Mouse (Mus musculus) G1E (cell line): ENCODE data around the gene Pam. TPM values are rescaled to one million over a fixed set of nuclear protein-coding genes. Genes with fewer than 3 reads are reported as not detected.

ENCODE experiments used
- ATAC-seq: 2 replicates; pipeline ENCODE4 v1.8.0; 2016; ENCODE audit warnings: mild to moderate bottlenecking; ENCODE audit not compliant: insufficient number of reproducible peaks, poor library complexity, low FRiP score, severe bottlenecking; ENCODE audit errors: extremely low read depth
- DNase-seq: peaks from one replicate; pipeline ENCODE4 v3.0.0; 2012; ENCODE audit warnings: low spot score
- H3K27me3 ChIP-seq: 2 replicates; pipeline ENCODE4 v1.6.1; 2012; ENCODE audit warnings: mild to moderate bottlenecking, low read length, inconsistent platforms; ENCODE audit not compliant: insufficient read depth
- H3K36me3 ChIP-seq: replicated peaks from 2 replicates; pipeline ENCODE3; 2012; ENCODE audit warnings: mild to moderate bottlenecking, inconsistent platforms
- H3K4me1 ChIP-seq: 2 replicates; pipeline ENCODE4 v1.6.1; 2012; ENCODE audit warnings: low read depth, low read length, inconsistent platforms, mixed read lengths; ENCODE audit not compliant: insufficient read depth
- H3K4me3 ChIP-seq: 2 replicates; pipeline ENCODE4 v1.5.1; 2012; ENCODE audit warnings: low read depth, mild to moderate bottlenecking, inconsistent platforms, low read length, moderate library complexity, mixed read lengths
- H3K9me3 ChIP-seq: replicated peaks from 2 replicates; pipeline ENCODE4 v1.6.1; 2012; ENCODE audit warnings: inconsistent platforms
- CTCF ChIP-seq: IDR thresholded peaks from 2 replicates; pipeline ENCODE4 v1.5.1; 2012; ENCODE audit warnings: low read depth, low read length, inconsistent platforms, mixed read lengths
- GATA1 ChIP-seq: IDR thresholded peaks from 2 replicates; pipeline ENCODE4 v1.6.1; 2012; ENCODE audit warnings: borderline replicate concordance, low read length, inconsistent platforms, mixed read lengths
- GATA2 ChIP-seq: IDR thresholded peaks from 2 replicates; pipeline ENCODE4 v1.6.1; 2012; ENCODE audit warnings: low read depth, low read length, inconsistent platforms, borderline replicate concordance
- POLR2AphosphoS5 ChIP-seq: IDR thresholded peaks from 2 replicates; pipeline ENCODE4 v1.6.1; 2012; ENCODE audit warnings: low read depth, low read length, inconsistent platforms; ENCODE audit not compliant: insufficient replicate concordance
- TAL1 ChIP-seq: conservative IDR thresholded peaks from 2 replicates; pipeline ENCODE4 v1.6.1; 2012; ENCODE audit warnings: low read depth, low read length, inconsistent platforms, mixed read lengths
- polyA plus RNA-seq: library from polyadenylated mRNA; stranded (reverse); fragments of >175 nt; gene quantifications from 2 replicates; pipeline ENCODE4 v1.2.3, GENCODE M21; 2012
- total RNA-seq, 2 experiments: library from RNA; stranded (forward) in 1 of 2; stranded (reverse) in 1 of 2; fragments of 200-1000 nt in 1 of 2; fragments of >200 nt in 1 of 2; fragmentation: Nextera tagmentation in 1 of 2; gene quantifications; 2 replicates each; pipeline ENCODE4 v1.2.3; 2014 to 2017

The Pam gene
- total and polyA plus RNA-seq, 3 experiments = 0.60 TPM; not detected in 2

DNA sequence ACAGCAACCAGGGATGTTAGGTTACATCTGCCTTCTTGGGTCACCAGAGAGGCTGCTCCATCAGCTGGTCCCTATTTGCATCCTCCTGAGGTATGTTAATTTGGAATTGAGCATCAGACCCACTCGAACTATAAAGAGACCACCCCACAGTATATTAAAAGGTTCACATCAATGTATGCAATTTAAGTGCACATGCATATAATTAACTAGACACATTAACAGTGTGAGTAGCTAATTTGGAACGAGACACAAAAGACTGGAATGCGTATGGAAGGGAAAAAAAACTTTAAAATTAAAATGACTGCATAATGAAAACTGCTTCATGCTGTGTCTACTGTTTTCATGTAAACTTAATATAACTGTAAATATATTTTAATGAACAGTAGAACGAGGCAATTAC is 164.2 kb downstream of the Pam start:
- ATAC-seq (no peak), DNase-seq (no peak)
- TF ChIP-seq CTCF = no peak
- TF ChIP-seq TAL1 = no peak
- TF ChIP-seq GATA2 = no peak
- no peak for TF ChIP-seq POLR2AphosphoS5
- no peak for TF ChIP-seq GATA1
- no peaks in the 10 kb centered on the region for H3K27me3 ChIP-seq
- peaks cover 27% of the 10 kb centered on the region for H3K9me3 ChIP-seq
- no peaks in the 10 kb centered on the region for H3K36me3 ChIP-seq
- no peaks in the 10 kb centered on the region for H3K4me1 ChIP-seq
- H3K4me3 ChIP-seq = no peak overlapping the region

DNA sequence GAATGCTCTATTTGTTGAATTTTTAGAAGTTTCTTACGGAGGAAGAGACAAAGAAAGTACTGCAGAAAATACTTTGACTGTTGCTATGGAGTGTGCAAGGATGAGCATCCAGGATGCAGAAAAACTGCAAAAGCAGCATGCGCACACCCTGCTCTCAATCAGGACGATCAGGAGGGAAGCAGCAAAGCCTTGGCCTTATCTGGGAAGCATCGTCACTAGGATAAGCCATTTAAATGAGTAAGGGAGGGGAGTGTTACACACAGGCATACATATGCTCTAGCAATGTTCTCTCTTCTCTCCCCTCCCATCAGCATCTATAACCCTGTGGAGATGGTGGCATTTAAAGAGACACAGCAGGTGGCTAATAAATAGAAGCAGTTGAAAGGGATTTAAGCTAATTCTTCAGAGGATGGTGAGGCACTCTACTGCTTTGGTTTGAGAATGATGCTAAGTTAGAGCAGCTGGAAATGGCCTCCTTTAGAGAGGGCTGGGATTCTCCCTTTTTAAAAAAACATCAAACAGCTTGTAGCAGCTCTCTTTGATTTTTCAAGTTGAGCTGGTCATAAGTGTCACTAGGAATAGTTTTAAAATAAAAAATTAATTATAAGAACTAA is 165.9 kb downstream of the Pam start:
- no peaks in the 10 kb centered on the region for H3K36me3 ChIP-seq
- TF ChIP-seq TAL1 (no peak), GATA1 (no peak), POLR2AphosphoS5 (no peak), CTCF (no peak), GATA2 (no peak)
- no peaks in the 10 kb centered on the region for H3K27me3 ChIP-seq
- DNase-seq = no peak
- no peak for ATAC-seq
- peaks cover 29% of the 10 kb centered on the region for H3K9me3 ChIP-seq
- H3K4me1 ChIP-seq = no peaks in the 10 kb centered on the region
- no peak overlapping the region for H3K4me3 ChIP-seq

DNA sequence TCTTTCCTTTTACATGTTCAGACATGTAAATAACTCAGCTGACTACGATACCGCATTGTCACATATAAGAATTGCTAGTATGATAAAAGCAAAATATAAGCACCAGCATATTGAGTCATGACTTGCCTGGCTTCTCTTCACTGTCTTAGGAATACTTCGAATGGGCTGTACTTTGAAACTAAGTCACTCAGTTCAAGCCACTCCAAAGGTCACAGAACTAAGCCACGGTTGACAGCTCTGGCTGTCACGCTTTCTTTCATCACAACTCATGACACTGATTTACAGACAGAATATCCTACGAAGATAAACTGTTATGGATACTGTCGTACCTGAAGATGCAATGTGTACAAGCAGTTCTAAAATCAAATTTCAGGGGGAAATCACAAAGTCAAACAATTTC is 168.7 kb downstream of the Pam start:
- ATAC-seq (no peak), DNase-seq (no peak)
- no peak overlapping the region for H3K4me3 ChIP-seq
- H3K27me3 ChIP-seq = no peaks in the 10 kb centered on the region
- H3K9me3 ChIP-seq = peaks cover 33% of the 10 kb centered on the region
- no peaks in the 10 kb centered on the region for H3K4me1 ChIP-seq
- TF ChIP-seq CTCF (no peak), GATA2 (no peak), POLR2AphosphoS5 (no peak), GATA1 (no peak), TAL1 (no peak)
- H3K36me3 ChIP-seq = no peaks in the 10 kb centered on the region

DNA sequence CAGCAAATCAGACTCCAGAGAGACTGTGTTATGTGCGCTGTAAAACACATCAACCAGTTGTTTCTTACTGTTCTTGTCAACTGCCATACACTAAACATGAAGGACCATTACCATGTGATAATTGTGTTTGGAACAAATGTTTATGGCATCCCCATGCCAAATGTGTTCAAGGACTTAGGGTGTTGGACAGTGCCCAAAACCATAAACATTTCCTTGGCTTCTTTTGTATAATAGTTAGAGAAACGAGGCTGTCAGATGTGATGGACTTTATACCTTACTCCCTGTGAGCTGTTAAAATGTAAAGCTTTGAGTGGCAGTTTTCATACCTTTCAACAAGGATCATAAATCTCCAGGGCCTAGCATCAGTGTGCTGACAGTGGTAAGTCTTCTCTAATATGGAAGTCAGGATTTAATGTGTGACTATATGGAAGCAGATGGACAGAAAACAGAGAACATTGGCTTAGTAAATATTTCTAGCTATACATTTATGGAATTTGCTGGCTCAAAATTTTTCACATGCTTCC is 169.4 kb downstream of the Pam start:
- ATAC-seq (no peak), DNase-seq (no peak)
- Histone ChIP-seq H3K36me3 (no peaks in the 10 kb centered on the region), H3K4me1 (no peaks in the 10 kb centered on the region), H3K27me3 (no peaks in the 10 kb centered on the region), H3K4me3 (no peak overlapping the region), H3K9me3 (peaks cover 32% of the 10 kb centered on the region)
- TF ChIP-seq GATA1 (no peak), POLR2AphosphoS5 (no peak), TAL1 (no peak), GATA2 (no peak), CTCF (no peak)

DNA sequence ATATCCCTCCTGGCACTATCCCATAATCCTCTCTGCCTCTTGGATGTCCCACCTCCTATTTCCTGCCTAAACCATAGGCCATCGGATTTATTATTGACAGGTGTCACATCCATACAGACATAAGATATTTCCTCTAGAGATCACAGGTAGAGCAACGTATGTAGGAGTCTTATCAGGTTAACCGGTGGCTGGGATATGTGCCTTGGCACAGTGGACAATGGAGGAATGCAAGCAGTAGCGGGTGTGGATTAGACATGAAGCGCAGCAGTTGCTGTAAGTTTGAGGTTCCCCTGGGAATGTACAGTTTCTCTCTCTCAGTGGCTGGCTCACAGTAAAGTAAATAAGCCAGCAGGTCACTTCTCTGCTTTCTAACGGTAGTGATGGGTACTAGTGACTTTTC is 173.1 kb downstream of the Pam start:
- Histone ChIP-seq H3K9me3 (peaks cover 21% of the 10 kb centered on the region), H3K4me3 (no peak overlapping the region), H3K4me1 (no peaks in the 10 kb centered on the region), H3K27me3 (no peaks in the 10 kb centered on the region), H3K36me3 (no peaks in the 10 kb centered on the region)
- ATAC-seq (no peak), DNase-seq (no peak)
- no peak for TF ChIP-seq POLR2AphosphoS5
- TF ChIP-seq CTCF = no peak
- TF ChIP-seq GATA1 = no peak
- no peak for TF ChIP-seq GATA2
- no peak for TF ChIP-seq TAL1

DNA sequence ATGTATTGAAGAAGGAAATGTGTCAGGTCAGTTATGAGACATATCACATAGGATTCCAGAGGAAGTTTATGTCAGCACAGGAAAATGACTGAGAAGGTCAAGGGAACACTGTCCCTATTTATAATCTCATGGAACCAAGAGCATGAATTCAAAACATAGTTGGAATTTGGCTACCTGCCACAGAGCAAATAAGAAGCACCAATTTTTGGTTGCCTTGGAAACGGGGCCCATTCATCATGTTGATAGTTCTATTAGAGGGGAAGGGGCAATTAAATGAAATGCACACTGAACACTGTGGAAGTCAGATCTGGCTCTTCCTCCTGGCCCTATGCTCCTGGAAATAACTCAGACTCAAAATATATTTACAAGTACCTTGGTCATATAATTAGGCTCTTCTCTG is 173.6 kb downstream of the Pam start:
- H3K27me3 ChIP-seq = no peaks in the 10 kb centered on the region
- peaks cover 22% of the 10 kb centered on the region for H3K9me3 ChIP-seq
- H3K4me1 ChIP-seq = no peaks in the 10 kb centered on the region
- H3K36me3 ChIP-seq = no peaks in the 10 kb centered on the region
- ATAC-seq = no peak
- DNase-seq = no peak
- no peak overlapping the region for H3K4me3 ChIP-seq
- no peak for TF ChIP-seq POLR2AphosphoS5
- no peak for TF ChIP-seq GATA2
- TF ChIP-seq TAL1 = no peak
- TF ChIP-seq CTCF = no peak
- TF ChIP-seq GATA1 = no peak
